Mouse (Mus musculus): ENCODE data around the gene Lefty2. TPM values are rescaled to one million over a fixed set of nuclear protein-coding genes. Genes with fewer than 3 reads are reported as not detected.

Gene Lefty2
- 117 and 124 TPM in 2 replicates for polyA plus RNA-seq (2011; ENCODE audit: insufficient read depth, insufficient read length, low read depth, missing spikeins)

GRCm38 (mm10) chr1:180892808-180893207 is at the start of gene Lefty2:
Lefty2 (plus strand) TSS chr1:180893108.
- no peaks in the 10 kb centered on the region for H3K27me3 ChIP-seq (ENCODE audit: control insufficient read depth, insufficient read depth, low read length, poor library complexity, severe bottlenecking)

GRCm38 (mm10) chr1:180848114-180848510 is 44.8 kb upstream of the Lefty2 start:
- H3K4me3 ChIP-seq (ENCODE audit: low read depth, low read length), result peak overlapping the region; percentile 41
- H3K27ac ChIP-seq (ENCODE audit: insufficient read depth, low read length), result peak overlapping the region; percentile 66
- no peaks in the 10 kb centered on the region for H3K27me3 ChIP-seq (ENCODE audit: control insufficient read depth, insufficient read depth, low read length, poor library complexity, severe bottlenecking)

More at GRCm38 (mm10) chr1:180892808-180893207, at the start of gene Lefty2:
- no peak within 1 kb of the TSS for H3K27ac ChIP-seq (ENCODE audit: insufficient read depth, low read length)
- peak within 1 kb of the TSS; percentile 8 for H3K9ac ChIP-seq (ENCODE audit: low read depth, poor library complexity, severe bottlenecking)
- no peaks in the 10 kb centered on the region for H3K36me3 ChIP-seq (ENCODE audit: control insufficient read depth, insufficient read depth, low read length, poor library complexity, severe bottlenecking)
- H3K4me1 ChIP-seq (ENCODE audit: control insufficient read depth, insufficient read depth, low read length), result peaks cover 5% of the 10 kb centered on the region
- no peaks in the 10 kb centered on the region for H3K9me3 ChIP-seq (replicated peaks; ENCODE audit: control insufficient read depth, insufficient read depth, low read length, poor library complexity, severe bottlenecking)
- H3K4me3 ChIP-seq (ENCODE audit: low read depth, low read length), result peak within 1 kb of the TSS; percentile 35
- no peak for TF ChIP-seq POLR2A (IDR thresholded peaks at IDR 0.05; ENCODE audit: insufficient read depth, low read length)
- 0 out of 2 replicates have a peak, but pooled peaks have one; percentile 58 for TF ChIP-seq EP300 (IDR thresholded peaks at IDR 0.05; ENCODE audit: insufficient read depth, low read depth, low read length)
- no peak for TF ChIP-seq CTCF (IDR thresholded peaks at IDR 0.05; ENCODE audit: low read depth, low read length)

GRCm38 (mm10) chr1:180848511-180849241 is 44.2 kb upstream of the Lefty2 start:
- Histone ChIP-seq H3K27ac (ENCODE audit: insufficient read depth, low read length) (peak overlapping the region; percentile 40), H3K27me3 (ENCODE audit: control insufficient read depth, insufficient read depth, low read length, poor library complexity, severe bottlenecking) (no peaks in the 10 kb centered on the region), H3K4me1 (ENCODE audit: control insufficient read depth, insufficient read depth, low read length) (peaks cover 1% of the 10 kb centered on the region), H3K4me3 (ENCODE audit: low read depth, low read length) (peak overlapping the region; percentile 41), H3K9ac (ENCODE audit: low read depth, poor library complexity, severe bottlenecking) (peak overlapping the region; percentile 62; the same call in 1 of the 2 replicates), H3K9me3 (replicated peaks; ENCODE audit: control insufficient read depth, insufficient read depth, low read length, poor library complexity, severe bottlenecking) (no peaks in the 10 kb centered on the region), H3K36me3 (ENCODE audit: control insufficient read depth, insufficient read depth, low read length, poor library complexity, severe bottlenecking) (peaks cover 5% of the 10 kb centered on the region; the same call in 1 of the 2 replicates)
- TF ChIP-seq EP300 (IDR thresholded peaks at IDR 0.05; ENCODE audit: insufficient read depth, low read depth, low read length) (0 out of 2 replicates have a peak, but pooled peaks have one; percentile 30), POLR2A (IDR thresholded peaks at IDR 0.05; ENCODE audit: insufficient read depth, low read length) (no peak), CTCF (IDR thresholded peaks at IDR 0.05; ENCODE audit: low read depth, low read length) (no peak)

More at GRCm38 (mm10) chr1:180848114-180848510, 44.8 kb upstream of the Lefty2 start:
- Histone ChIP-seq H3K9ac (ENCODE audit: low read depth, poor library complexity, severe bottlenecking) (peak overlapping the region; percentile 62), H3K4me1 (ENCODE audit: control insufficient read depth, insufficient read depth, low read length) (peaks cover 1% of the 10 kb centered on the region), H3K9me3 (replicated peaks; ENCODE audit: control insufficient read depth, insufficient read depth, low read length, poor library complexity, severe bottlenecking) (no peaks in the 10 kb centered on the region), H3K36me3 (ENCODE audit: control insufficient read depth, insufficient read depth, low read length, poor library complexity, severe bottlenecking) (peaks cover 5% of the 10 kb centered on the region; the same call in 1 of the 2 replicates)
- no peak for TF ChIP-seq CTCF (IDR thresholded peaks at IDR 0.05; ENCODE audit: low read depth, low read length)
- TF ChIP-seq POLR2A (IDR thresholded peaks at IDR 0.05; ENCODE audit: insufficient read depth, low read length), result no peak
- no peak for TF ChIP-seq EP300 (IDR thresholded peaks at IDR 0.05; ENCODE audit: insufficient read depth, low read depth, low read length)

GRCm38 (mm10) chr1:180849701-180850301 is 43.1 kb upstream of the Lefty2 start:
- TF ChIP-seq EP300 (IDR thresholded peaks at IDR 0.05; ENCODE audit: insufficient read depth, low read depth, low read length), result no peak
- no peak for TF ChIP-seq POLR2A (IDR thresholded peaks at IDR 0.05; ENCODE audit: insufficient read depth, low read length)
- no peak for TF ChIP-seq CTCF (IDR thresholded peaks at IDR 0.05; ENCODE audit: low read depth, low read length)
- Histone ChIP-seq H3K4me3 (ENCODE audit: low read depth, low read length) (peak overlapping the region; percentile 72), H3K27me3 (ENCODE audit: control insufficient read depth, insufficient read depth, low read length, poor library complexity, severe bottlenecking) (no peaks in the 10 kb centered on the region), H3K27ac (ENCODE audit: insufficient read depth, low read length) (peak overlapping the region; percentile 85), H3K9ac (ENCODE audit: low read depth, poor library complexity, severe bottlenecking) (peak overlapping the region; percentile 75), H3K9me3 (replicated peaks; ENCODE audit: control insufficient read depth, insufficient read depth, low read length, poor library complexity, severe bottlenecking) (no peaks in the 10 kb centered on the region), H3K4me1 (ENCODE audit: control insufficient read depth, insufficient read depth, low read length) (no peaks in the 10 kb centered on the region), H3K36me3 (ENCODE audit: control insufficient read depth, insufficient read depth, low read length, poor library complexity, severe bottlenecking) (peaks cover 10% of the 10 kb centered on the region)

- TF ChIP-seq POLR2A (IDR thresholded peaks at IDR 0.05; ENCODE audit: insufficient read depth, low read length), result peak; percentile 97
- no peak for TF ChIP-seq CTCF (IDR thresholded peaks at IDR 0.05; ENCODE audit: low read depth, low read length)
- peak; percentile 94 for TF ChIP-seq EP300 (IDR thresholded peaks at IDR 0.05; ENCODE audit: insufficient read depth, low read depth, low read length)
- H3K9me3 ChIP-seq (replicated peaks; ENCODE audit: control insufficient read depth, insufficient read depth, low read length, poor library complexity, severe bottlenecking), result no peaks in the 10 kb centered on the region
- H3K27me3 ChIP-seq (ENCODE audit: control insufficient read depth, insufficient read depth, low read length, poor library complexity, severe bottlenecking), result no peaks in the 10 kb centered on the region
- H3K4me3 ChIP-seq (ENCODE audit: low read depth, low read length), result peak within 1 kb of the TSS; percentile 81
- peak within 1 kb of the TSS; percentile 85 for H3K27ac ChIP-seq (ENCODE audit: insufficient read depth, low read length)
- H3K9ac ChIP-seq (ENCODE audit: low read depth, poor library complexity, severe bottlenecking), result peak within 1 kb of the TSS; percentile 81
- peaks cover 15% of the 10 kb centered on the region for H3K36me3 ChIP-seq (ENCODE audit: control insufficient read depth, insufficient read depth, low read length, poor library complexity, severe bottlenecking)
- H3K4me1 ChIP-seq (ENCODE audit: control insufficient read depth, insufficient read depth, low read length), result no peaks in the 10 kb centered on the region
Measured at GRCm38 (mm10) chr1:180850316-180851270, 42.3 kb upstream of the Lefty2 start, which contains the start of gene Sde2. Sde2 (plus strand) TSS chr1:180851127.

All from ES-Bruce4 (cell line).